Mouse (Mus musculus) hindbrain, embryonic 16.5 days (tissue): ENCODE data around the gene Plod2. TPM values are rescaled to one million over a fixed set of nuclear protein-coding genes. Genes with fewer than 3 reads are reported as not detected.

ENCODE experiments used
- ATAC-seq: fragments of 200-750 bp; cut with Nextera tagmentation; 2 replicates; pipeline ENCODE4 v1.8.0; 2017; ENCODE audit warnings: moderate TSS enrichment, moderate library complexity
- H3K27ac ChIP-seq: fragments of 300-500 bp; sonication (generic); 2 replicates; pipeline ENCODE4 v1.5.1; 2014; ENCODE audit warnings: low read depth, mild to moderate bottlenecking, control low read depth, low read length, moderate library complexity
- H3K27me3 ChIP-seq: fragments of 300-500 bp; sonication (generic); replicated peaks from 2 replicates; pipeline ENCODE4 v1.6.1; 2014; ENCODE audit warnings: low read length; ENCODE audit not compliant: control insufficient read depth, insufficient read depth
- H3K36me3 ChIP-seq: fragments of 300-500 bp; sonication (generic); 2 replicates; pipeline ENCODE4 v1.6.1; 2014; ENCODE audit warnings: mild to moderate bottlenecking, low read length, moderate library complexity, mixed read lengths; ENCODE audit not compliant: control insufficient read depth, insufficient read depth
- H3K4me1 ChIP-seq: fragments of 300-500 bp; sonication (generic); 2 replicates; pipeline ENCODE4 v1.6.1; 2014; ENCODE audit warnings: low read depth, low read length; ENCODE audit not compliant: control insufficient read depth, insufficient read depth
- H3K4me2 ChIP-seq: fragments of 300-500 bp; sonication (generic); 2 replicates; pipeline ENCODE4 v1.6.1; 2014; ENCODE audit warnings: mild to moderate bottlenecking, low read length, control low read depth, moderate library complexity
- H3K4me3 ChIP-seq: fragments of 300-500 bp; sonication (generic); 2 replicates; pipeline ENCODE4 v1.5.1; 2014; ENCODE audit warnings: mild to moderate bottlenecking, low read length, control low read depth, moderate library complexity
- H3K9ac ChIP-seq: fragments of 300-500 bp; sonication (generic); 2 replicates; pipeline ENCODE4 v1.6.1; 2014; ENCODE audit warnings: low read depth, mild to moderate bottlenecking, control low read depth, low read length, moderate library complexity
- H3K9me3 ChIP-seq: fragments of 300-500 bp; sonication (generic); 2 replicates; pipeline ENCODE4 v1.6.1; 2014; ENCODE audit warnings: mild to moderate bottlenecking, low read length, moderate library complexity; ENCODE audit not compliant: control insufficient read depth
- WGBS: fragments of 180-500 bp; shearing (Covaris S2); extraction: QIAGEN DNeasy Blood & Tissue Kit; methylation state at CpG from one replicate; pipeline ENCODE4 v1.1.7; 2014; 5-methylcytosine and 5-hydroxymethylcytosine counted together
- polyA plus RNA-seq: library from polyadenylated mRNA; unstranded; fragments of >200 nt; fragmentation: Nextera tagmentation; extraction: Ambion mirVana; gene quantifications from 2 replicates; pipeline ENCODE4 v1.2.1, GENCODE M21; 2015

Plod2 gene
- polyA plus RNA-seq, 1 experiment from 2014 or later, result 11.8 TPM

DNA sequence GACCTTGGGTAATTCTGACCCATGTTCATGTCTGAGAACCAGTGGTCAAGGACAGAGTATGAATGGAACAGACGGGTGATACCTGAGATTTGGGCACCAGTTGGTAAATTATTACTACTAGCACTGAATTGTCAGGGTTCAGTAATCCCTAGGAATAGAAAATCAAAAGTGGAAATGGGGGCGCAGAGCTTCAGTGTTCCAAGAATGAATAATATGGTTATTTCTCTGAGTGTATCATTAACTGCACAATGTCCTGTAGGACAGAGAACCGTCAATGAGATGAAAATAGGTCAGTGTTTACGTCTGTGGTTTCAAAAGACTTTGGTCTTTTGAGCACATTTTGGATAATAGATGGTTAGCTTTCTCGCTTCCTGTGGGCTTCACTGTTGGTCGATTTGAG, 21.3 kb downstream of the Plod2 start:
- no peak overlapping the region for H3K9ac ChIP-seq
- H3K36me3 ChIP-seq, result no peaks in the 10 kb centered on the region
- H3K27me3 ChIP-seq, result no peaks in the 10 kb centered on the region
- H3K4me2 ChIP-seq, result no peak overlapping the region
- peaks cover 5% of the 10 kb centered on the region for H3K4me1 ChIP-seq
- ATAC-seq, result no peak
- no peak overlapping the region for H3K4me3 ChIP-seq
- no peaks in the 10 kb centered on the region for H3K9me3 ChIP-seq
- H3K27ac ChIP-seq, result no peak overlapping the region
- 93% methylated on average over 6 of the region's 6 CpGs for WGBS

DNA sequence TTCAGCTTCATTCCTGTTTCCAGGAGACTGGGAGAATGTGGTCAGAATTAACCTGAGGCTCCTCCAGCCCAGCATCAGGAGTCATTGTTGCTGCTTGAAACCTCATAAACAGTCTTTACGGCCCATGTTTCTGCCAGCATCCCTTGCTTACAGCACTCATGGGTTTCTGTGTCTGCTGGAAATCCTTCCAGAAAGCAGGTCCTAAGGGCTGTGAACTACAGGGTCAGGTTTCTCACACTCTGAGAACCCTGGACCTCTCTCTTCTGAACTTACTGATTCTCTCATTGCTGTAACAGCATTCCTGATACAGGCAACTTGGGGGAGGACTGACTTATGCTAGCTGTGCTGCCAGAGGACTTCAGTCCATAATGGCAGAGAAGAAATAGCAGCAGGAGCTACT, 22.4 kb downstream of the Plod2 start:
- Histone ChIP-seq H3K9ac (no peak overlapping the region), H3K36me3 (no peaks in the 10 kb centered on the region)
- no peak for ATAC-seq

DNA sequence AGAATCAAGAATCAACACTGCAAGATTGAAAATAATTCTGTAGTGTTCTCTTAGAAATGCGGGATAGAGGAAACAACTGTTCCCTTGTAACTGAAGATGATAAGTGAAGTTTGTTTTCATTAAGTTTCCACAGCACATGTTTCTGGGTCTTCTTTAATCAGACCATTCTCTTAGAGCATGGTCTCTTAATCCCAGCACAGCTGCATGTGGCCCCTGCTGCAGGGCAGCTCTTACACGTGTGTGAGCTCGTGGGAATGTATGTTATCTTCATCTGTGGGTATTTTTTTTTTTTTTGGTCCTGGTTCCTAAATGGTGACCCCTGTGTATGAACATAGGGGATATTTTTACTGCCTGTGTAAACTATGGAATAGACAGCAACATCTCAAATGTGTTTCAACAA, 24.2 kb downstream of the Plod2 start:
- H3K4me2 ChIP-seq, result no peak overlapping the region
- H3K9ac ChIP-seq, result no peak overlapping the region
- no peaks in the 10 kb centered on the region for H3K27me3 ChIP-seq
- H3K9me3 ChIP-seq, result no peaks in the 10 kb centered on the region
- no peak overlapping the region for H3K4me3 ChIP-seq
- H3K4me1 ChIP-seq, result no peaks in the 10 kb centered on the region
- no peak overlapping the region for H3K27ac ChIP-seq
- WGBS, result 78% methylated on average over 3 of the region's 3 CpGs
- no peak for ATAC-seq
- no peaks in the 10 kb centered on the region for H3K36me3 ChIP-seq

More for the DNA sequence above, 22.4 kb downstream of the Plod2 start:
- Histone ChIP-seq H3K27me3 (no peaks in the 10 kb centered on the region), H3K27ac (no peak overlapping the region), H3K4me3 (no peak overlapping the region), H3K4me1 (peaks cover 5% of the 10 kb centered on the region), H3K4me2 (no peak overlapping the region), H3K9me3 (no peaks in the 10 kb centered on the region)
- WGBS, result 90% methylated on average over 1 of the region's 1 CpGs

DNA sequence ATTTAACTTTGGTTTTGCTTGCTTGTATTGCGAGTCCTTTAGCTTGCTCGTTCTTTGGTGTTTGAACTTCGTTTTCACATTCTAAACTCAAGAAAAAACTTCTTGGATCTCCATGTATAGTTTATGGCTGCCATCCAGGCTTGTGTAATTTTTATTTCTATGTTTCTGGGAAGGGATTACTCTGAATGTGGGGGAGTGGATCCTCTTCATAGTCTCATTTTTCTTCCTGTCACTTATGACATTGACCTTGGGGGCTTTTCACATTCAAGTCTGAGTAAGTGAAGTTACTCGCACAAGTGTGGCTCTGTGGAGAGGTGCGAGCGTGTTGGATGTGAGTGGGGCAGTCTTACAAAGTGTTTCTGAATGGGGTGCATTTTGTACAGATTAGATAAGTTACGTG, 25.5 kb downstream of the Plod2 start:
- Histone ChIP-seq H3K9ac (no peak overlapping the region), H3K4me2 (no peak overlapping the region), H3K4me1 (no peaks in the 10 kb centered on the region), H3K27me3 (no peaks in the 10 kb centered on the region), H3K27ac (no peak overlapping the region), H3K4me3 (no peak overlapping the region), H3K9me3 (no peaks in the 10 kb centered on the region), H3K36me3 (no peaks in the 10 kb centered on the region)
- 92% methylated on average over 7 of the region's 7 CpGs for WGBS
- no peak for ATAC-seq

DNA sequence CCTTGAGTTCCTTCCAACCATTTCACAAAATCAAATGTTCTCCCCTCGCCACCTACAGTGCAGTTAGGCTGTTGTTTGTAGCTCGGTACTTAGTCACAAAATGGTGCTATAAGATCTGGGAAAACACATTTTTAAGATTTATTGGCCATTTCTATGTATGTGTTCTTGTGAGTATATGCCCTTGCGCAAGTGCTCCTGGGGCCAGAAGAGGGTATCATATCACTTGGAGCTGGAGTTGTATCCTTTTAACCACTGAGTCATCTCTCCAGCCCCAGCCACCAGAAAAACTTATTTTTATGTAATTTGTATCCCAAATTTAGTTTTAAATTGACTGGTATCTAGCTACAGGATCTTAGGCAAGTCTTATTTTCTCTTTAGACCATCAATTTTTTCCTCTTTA, 26.8 kb downstream of the Plod2 start:
- Histone ChIP-seq H3K9ac (no peak overlapping the region), H3K4me3 (no peak overlapping the region), H3K27me3 (no peaks in the 10 kb centered on the region), H3K4me2 (no peak overlapping the region), H3K9me3 (no peaks in the 10 kb centered on the region), H3K36me3 (no peaks in the 10 kb centered on the region), H3K4me1 (no peaks in the 10 kb centered on the region), H3K27ac (no peak overlapping the region)
- no peak for ATAC-seq
- 83% methylated on average over 3 of the region's 3 CpGs for WGBS

DNA sequence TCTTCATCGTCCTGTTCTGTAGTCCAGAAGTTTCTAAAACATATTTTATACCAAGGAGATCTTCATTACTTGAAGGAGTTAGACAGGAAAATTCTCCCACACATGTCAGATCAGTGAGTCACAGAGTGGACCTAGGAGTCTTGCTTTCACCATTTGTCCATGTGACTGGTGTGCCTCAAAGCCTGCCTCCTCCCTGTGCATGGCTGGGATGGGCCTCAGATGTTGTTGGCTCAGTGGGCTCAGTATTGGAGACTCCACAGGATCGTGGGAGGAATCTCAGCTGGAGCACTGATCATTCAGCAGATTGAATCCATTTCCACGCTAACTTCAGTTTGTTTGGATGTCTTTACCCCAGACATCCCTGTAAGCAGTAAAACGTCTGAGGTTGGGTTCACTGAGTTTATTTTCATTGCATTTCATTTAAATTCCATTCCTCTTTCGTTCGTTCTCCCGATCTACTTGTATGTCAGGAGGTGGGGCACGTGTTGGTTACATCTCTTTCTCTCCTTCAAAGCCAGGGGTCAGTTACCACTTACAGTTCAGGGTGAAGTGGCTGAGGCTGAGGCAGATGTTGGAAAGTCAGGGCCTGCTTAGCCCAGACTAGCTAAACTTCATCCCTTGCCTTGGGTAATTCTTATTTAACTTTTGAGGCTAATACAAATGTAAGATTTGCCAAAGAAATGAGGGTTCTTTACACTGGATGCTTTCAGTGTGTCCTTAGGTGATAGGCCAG, 30.5 kb downstream of the Plod2 start:
- no peaks in the 10 kb centered on the region for H3K27me3 ChIP-seq
- no peak for ATAC-seq
- whole genome bisulfite sequencing, result 78% methylated on average over 8 of the region's 8 CpGs
- no peak overlapping the region for H3K9ac ChIP-seq
- no peaks in the 10 kb centered on the region for H3K4me1 ChIP-seq
- no peak overlapping the region for H3K4me3 ChIP-seq
- no peaks in the 10 kb centered on the region for H3K36me3 ChIP-seq
- no peak overlapping the region for H3K27ac ChIP-seq
- H3K4me2 ChIP-seq, result no peak overlapping the region
- H3K9me3 ChIP-seq, result no peaks in the 10 kb centered on the region

DNA sequence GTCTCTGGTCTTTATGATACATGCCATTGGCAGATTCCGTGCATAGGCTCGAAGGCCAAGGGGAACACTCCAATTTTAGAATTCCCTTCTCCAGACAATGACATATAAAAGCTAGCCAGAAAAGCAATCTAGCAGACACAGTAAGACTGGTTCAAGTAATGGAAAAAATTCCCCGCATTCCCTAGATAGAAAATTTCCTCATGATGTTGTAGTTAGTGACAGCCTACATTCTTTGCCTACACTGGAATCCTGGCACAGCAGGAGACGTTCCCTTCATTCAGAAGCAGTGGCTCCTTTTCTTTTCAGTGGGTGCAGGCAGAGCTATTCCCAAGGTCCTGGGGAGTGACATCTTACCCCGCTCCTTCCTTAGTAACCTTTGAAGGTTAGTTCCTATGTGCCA, 41.9 kb downstream of the Plod2 start:
- Histone ChIP-seq H3K9ac (no peak overlapping the region), H3K36me3 (no peaks in the 10 kb centered on the region), H3K4me2 (no peak overlapping the region), H3K9me3 (no peaks in the 10 kb centered on the region), H3K4me1 (no peaks in the 10 kb centered on the region), H3K27me3 (no peaks in the 10 kb centered on the region), H3K27ac (no peak overlapping the region), H3K4me3 (no peak overlapping the region)
- ATAC-seq, result no peak
- 79% methylated on average over 5 of the region's 5 CpGs for WGBS

DNA sequence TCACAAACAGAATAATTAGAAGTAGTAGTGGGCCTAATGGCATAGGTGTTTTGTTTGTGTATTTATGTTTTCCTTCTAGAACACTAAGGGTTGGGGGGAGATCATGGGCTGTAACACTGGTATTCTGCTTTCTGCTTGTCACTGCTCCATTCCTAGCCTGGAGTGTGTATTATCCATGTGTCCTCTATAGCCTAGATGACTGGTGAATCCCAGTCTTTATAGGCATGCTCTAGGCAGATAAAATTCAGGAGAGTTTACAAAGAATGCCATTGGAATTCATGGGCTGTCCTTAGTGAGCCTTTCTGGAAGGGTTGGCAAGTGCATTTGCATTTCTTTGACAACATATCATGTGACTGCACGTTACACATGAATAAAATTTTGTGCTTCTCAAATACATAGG, 44.0 kb downstream of the Plod2 start:
- no peak; the same call in 1 of the 2 replicates for ATAC-seq
- WGBS, result 53% methylated on average over 1 of the region's 1 CpGs

DNA sequence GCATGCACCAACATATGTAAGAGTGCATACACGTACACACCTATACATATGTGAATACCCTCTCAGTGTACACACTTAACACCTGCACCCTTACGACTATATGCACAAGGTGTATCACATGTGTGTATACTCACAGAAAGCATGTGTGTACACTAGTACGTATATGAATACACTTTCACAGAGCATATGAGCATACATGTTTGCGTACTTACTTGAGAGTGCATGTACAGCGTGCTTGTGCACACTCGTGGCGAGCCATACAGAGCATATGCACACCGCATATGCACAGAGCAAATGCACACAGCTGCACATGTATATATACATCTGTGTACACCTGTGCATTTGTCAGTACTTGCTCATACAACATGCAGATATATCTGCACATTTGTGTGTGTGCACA, 45.4 kb downstream of the Plod2 start:
- no peak for ATAC-seq
- Histone ChIP-seq H3K4me3 (no peak overlapping the region), H3K9me3 (no peaks in the 10 kb centered on the region), H3K36me3 (no peaks in the 10 kb centered on the region), H3K27ac (no peak overlapping the region), H3K9ac (no peak overlapping the region), H3K4me2 (no peak overlapping the region), H3K4me1 (no peaks in the 10 kb centered on the region), H3K27me3 (no peaks in the 10 kb centered on the region)
- 95% methylated on average over 8 of the region's 8 CpGs for WGBS

More for the DNA sequence above, 44.0 kb downstream of the Plod2 start:
- Histone ChIP-seq H3K4me3 (no peak overlapping the region), H3K36me3 (no peaks in the 10 kb centered on the region), H3K4me2 (no peak overlapping the region), H3K9me3 (no peaks in the 10 kb centered on the region), H3K9ac (no peak overlapping the region), H3K4me1 (no peaks in the 10 kb centered on the region), H3K27ac (no peak overlapping the region), H3K27me3 (no peaks in the 10 kb centered on the region)
